Mouse (Mus musculus) liver, embryonic 14.5 days (tissue): ENCODE data around the gene Slc37a1. TPM values are rescaled to one million over a fixed set of nuclear protein-coding genes. Genes with fewer than 3 reads are reported as not detected.
"Not testable (repeated sequence)": the region's sequence is repeated elsewhere in the genome, so short reads cannot be mapped to it uniquely, and the experiment has no call there.

ENCODE experiments used
- ATAC-seq: fragments of 200-750 bp; cut with Nextera tagmentation; 2 replicates; pipeline ENCODE4 v1.8.0; 2017; ENCODE audit warnings: moderate number of reproducible peaks, mild to moderate bottlenecking, moderate library complexity; ENCODE audit not compliant: insufficient read depth
- DNase-seq, 3 experiments: peaks; one replicate each; pipeline ENCODE4 v3.0.0-alpha.2; 2012 to 2013; ENCODE audit warnings: low read depth in 3 of 3, low spot score in 3 of 3
- H3K27ac ChIP-seq: fragments of 300-500 bp; sonication (generic); 2 replicates; pipeline ENCODE4 v1.5.1; 2014; ENCODE audit warnings: moderate library complexity, mild to moderate bottlenecking, control low read depth, inconsistent platforms
- H3K27me3 ChIP-seq: fragments of 300-500 bp; sonication (generic); 2 replicates; pipeline ENCODE4 v1.6.1; 2014; ENCODE audit warnings: mild to moderate bottlenecking, low read length, moderate library complexity; ENCODE audit not compliant: control insufficient read depth, insufficient read depth
- H3K36me3 ChIP-seq: fragments of 300-500 bp; sonication (generic); replicated peaks from 2 replicates; pipeline ENCODE4 v1.6.1; 2014; ENCODE audit warnings: low read depth; ENCODE audit not compliant: control insufficient read depth, insufficient read depth
- H3K4me1 ChIP-seq, 2 experiments: fragments of 200-500 bp in 1 of 2; fragments of 300-500 bp in 1 of 2; sonication (generic) in 1 of 2; replicated peaks; 2 replicates each; pipeline ENCODE4 v1.6.1; 2012 to 2014; ENCODE audit warnings: antibody characterized with exemption in 1 of 2, inconsistent platforms in 1 of 2, low read length in 1 of 2; ENCODE audit not compliant: control insufficient read depth in 2 of 2, insufficient read depth in 2 of 2
- H3K4me2 ChIP-seq: fragments of 300-500 bp; sonication (generic); 2 replicates; pipeline ENCODE4 v1.6.1; 2014; ENCODE audit warnings: low read depth, mild to moderate bottlenecking, control low read depth, moderate library complexity
- H3K4me3 ChIP-seq, 2 experiments: fragments of 200-500 bp in 1 of 2; fragments of 300-500 bp in 1 of 2; sonication (generic) in 1 of 2; 2 replicates each; pipeline ENCODE4 v1.5.1; 2012 to 2014; ENCODE audit warnings: low read depth in 2 of 2, low read length in 2 of 2, mild to moderate bottlenecking in 2 of 2, control low read depth in 1 of 2, inconsistent platforms in 1 of 2, moderate library complexity in 1 of 2; ENCODE audit not compliant: insufficient read depth in 1 of 2
- H3K9ac ChIP-seq: fragments of 300-500 bp; sonication (generic); replicated peaks from 2 replicates; pipeline ENCODE4 v1.6.1; 2014; ENCODE audit warnings: mild to moderate bottlenecking, control low read depth, moderate library complexity
- H3K9me3 ChIP-seq: fragments of 300-500 bp; sonication (generic); 2 replicates; pipeline ENCODE4 v1.6.1; 2016; ENCODE audit warnings: low read length, mixed read lengths; ENCODE audit not compliant: control insufficient read depth
- CTCF ChIP-seq: IDR thresholded peaks from 2 replicates; pipeline ENCODE4 v1.5.1; 2016; ENCODE audit warnings: antibody characterized with exemption, low read depth, control low read depth
- EP300 ChIP-seq: IDR thresholded peaks from 2 replicates; pipeline ENCODE4 v1.6.1; 2016; ENCODE audit warnings: antibody characterized with exemption, low read depth
- WGBS: fragments of 180-500 bp; shearing (Covaris S2); extraction: QIAGEN DNeasy Blood & Tissue Kit; methylation state at CpG from one replicate; pipeline ENCODE4 v1.1.7; 2014; ENCODE audit not compliant: insufficient replicate concordance; 5-methylcytosine and 5-hydroxymethylcytosine counted together
- polyA plus RNA-seq, 2 experiments: library from polyadenylated mRNA; depleted of rRNA in 1 of 2; stranded (reverse) in 1 of 2; unstranded in 1 of 2; fragments of >200 nt; fragmentation: Nextera tagmentation in 1 of 2; extraction: Ambion mirVana in 1 of 2; gene quantifications; 2 replicates each; pipeline versions ENCODE4 v1.2.1 to v1.2.3; 2012 to 2014

Gene Slc37a1
- polyA plus RNA-seq, 2 experiments = 1.2 to 1.9 TPM

DNA sequence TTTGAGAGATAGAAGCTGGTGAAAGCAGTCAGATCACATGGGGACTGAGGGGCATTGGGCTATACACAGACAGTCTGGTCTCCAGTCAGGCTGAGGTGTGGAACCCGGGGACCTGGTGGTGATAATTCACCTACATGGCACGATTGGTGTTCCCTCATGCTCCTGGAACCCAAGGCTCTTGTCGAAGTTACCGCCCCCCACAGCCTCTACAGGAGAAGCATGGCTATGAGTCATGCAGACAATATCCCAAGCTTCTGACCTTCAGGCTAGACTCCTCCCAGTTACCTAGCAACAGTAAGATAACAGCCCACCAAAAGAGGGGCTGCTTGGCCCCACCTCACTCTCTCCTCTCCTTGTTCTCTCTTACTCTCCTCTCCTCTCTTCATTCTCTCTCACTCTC, 16.3 kb upstream of the Slc37a1 start:
- H3K9ac ChIP-seq = no peak overlapping the region
- no peak overlapping the region for H3K4me2 ChIP-seq
- H3K36me3 ChIP-seq = no peaks in the 10 kb centered on the region
- H3K4me1 ChIP-seq = no peaks in the 10 kb centered on the region
- no peaks in the 10 kb centered on the region for H3K27me3 ChIP-seq
- ATAC-seq (no peak), DNase-seq (no peak)
- no peaks in the 10 kb centered on the region for H3K9me3 ChIP-seq
- no peak overlapping the region for H3K4me3 ChIP-seq
- 44% methylated on average over 4 of the region's 4 CpGs for WGBS
- TF ChIP-seq CTCF (no peak), EP300 (no peak)
- no peak overlapping the region for H3K27ac ChIP-seq

DNA sequence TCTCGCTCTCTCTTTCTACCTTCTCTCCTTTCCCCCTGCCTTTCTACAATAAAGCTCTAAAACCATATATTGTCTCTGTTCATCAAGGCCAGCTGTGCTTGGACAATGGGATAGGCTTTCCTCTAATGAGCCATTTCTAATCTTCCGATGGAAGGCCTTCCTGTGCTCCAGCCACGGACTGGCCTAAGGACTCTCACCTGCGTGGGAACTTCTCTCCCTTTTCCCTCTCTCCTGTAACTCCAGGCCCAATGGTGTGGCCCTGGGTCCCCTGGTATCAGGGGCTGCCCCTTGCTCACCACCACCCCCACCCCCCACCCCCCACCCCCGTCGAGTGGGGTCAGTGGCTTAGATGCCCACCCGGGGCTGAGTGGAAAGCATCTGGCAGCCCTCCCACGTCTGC, 15.9 kb upstream of the Slc37a1 start:
- not testable (repeated sequence) for H3K9me3 ChIP-seq, H3K4me3 ChIP-seq, DNase-seq, H3K36me3 ChIP-seq, H3K9ac ChIP-seq, ATAC-seq, H3K4me2 ChIP-seq, H3K27ac ChIP-seq, H3K4me1 ChIP-seq, H3K27me3 ChIP-seq
- WGBS = 47% methylated on average over 8 of the region's 8 CpGs

DNA sequence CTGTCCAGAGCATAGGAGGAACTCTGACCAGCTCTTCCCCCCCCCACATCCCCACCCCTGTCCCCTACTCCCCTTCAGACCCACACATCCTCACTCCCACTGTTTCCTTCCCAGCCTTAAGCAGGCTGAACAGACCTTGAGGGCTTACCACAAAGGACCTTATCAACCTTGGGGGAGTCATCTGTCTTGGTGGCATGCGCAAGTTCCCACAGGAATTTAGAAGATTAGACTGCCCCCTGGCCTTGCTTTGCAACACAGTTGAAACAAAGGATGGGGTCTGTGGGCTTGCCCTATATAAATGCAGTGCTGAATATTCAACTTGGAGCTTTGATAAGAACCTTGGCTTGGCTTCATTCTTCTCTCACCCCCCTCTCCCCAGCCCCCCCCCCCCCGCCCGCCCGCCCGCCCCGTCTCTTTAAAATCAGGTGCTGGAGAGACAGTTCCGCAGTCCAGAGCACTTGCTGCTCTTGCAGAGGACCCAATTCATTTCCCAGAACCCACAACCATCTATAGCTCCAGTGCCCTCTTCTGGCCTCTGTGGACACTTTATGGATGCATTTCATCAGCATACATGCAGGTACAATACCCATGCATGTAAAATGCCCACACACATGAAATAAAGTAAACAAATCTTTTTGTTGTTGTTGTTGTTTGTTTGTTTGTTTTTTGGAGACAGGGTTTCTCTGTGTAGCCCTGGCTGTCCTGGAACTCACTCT, 15.3 kb upstream of the Slc37a1 start:
- H3K4me1 ChIP-seq = no peaks in the 10 kb centered on the region
- no peak overlapping the region for H3K4me3 ChIP-seq
- H3K27ac ChIP-seq = no peak overlapping the region
- ATAC-seq = no peak
- WGBS = 28% methylated on average over 7 of the region's 7 CpGs
- no peak for TF ChIP-seq EP300
- TF ChIP-seq CTCF = peak; percentile 13; the same call in 1 of the 2 replicates
- H3K36me3 ChIP-seq = no peaks in the 10 kb centered on the region
- H3K9ac ChIP-seq = no peak overlapping the region
- H3K4me2 ChIP-seq = no peak overlapping the region
- H3K27me3 ChIP-seq = no peaks in the 10 kb centered on the region
- DNase-seq = no peak
- H3K9me3 ChIP-seq = no peaks in the 10 kb centered on the region

DNA sequence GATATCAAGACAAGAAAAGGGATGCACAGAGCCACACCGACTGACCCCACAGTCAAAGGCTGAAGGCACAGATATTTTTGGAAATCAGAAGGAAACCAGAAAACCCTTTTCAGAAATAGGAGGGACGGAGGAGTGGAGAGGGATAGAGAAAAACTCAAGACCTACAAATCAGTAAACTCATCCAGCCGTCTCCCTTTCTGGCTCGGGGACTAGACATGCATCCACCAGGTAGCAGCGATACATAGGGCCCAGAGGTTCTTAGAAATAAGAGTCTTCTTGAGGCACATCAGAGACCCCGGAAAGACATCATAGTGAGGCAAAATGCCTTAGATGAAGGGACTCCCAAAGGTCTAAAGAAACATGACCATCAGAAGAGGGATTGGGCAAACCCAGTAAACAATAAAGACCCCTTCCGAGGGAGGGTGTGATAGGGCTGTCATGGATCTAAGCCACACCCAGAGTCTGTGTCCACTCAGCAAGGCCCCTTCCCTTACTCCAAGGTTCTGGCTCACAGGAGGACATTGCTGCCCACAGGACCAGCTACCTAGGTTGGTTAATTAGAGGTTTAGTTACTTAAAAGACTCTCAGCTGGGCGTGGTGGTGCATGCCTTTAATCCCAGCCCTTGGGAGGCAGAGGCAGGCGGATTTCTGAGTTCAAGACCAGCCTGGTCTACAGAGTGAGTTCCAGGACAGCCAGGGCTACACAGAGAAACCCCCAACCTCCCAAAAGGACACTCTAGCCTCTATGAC, 14.0 kb upstream of the Slc37a1 start:
- no peaks in the 10 kb centered on the region for H3K27me3 ChIP-seq
- no peak for ATAC-seq
- H3K9ac ChIP-seq = no peak overlapping the region
- H3K4me2 ChIP-seq = no peak overlapping the region
- TF ChIP-seq EP300 = no peak
- no peak for TF ChIP-seq CTCF
- WGBS = 66% methylated on average over 9 of the region's 9 CpGs
- no peaks in the 10 kb centered on the region for H3K4me1 ChIP-seq
- no peak overlapping the region for H3K4me3 ChIP-seq
- H3K27ac ChIP-seq = no peak overlapping the region
- DNase-seq = no peak
- H3K36me3 ChIP-seq = no peaks in the 10 kb centered on the region
- no peaks in the 10 kb centered on the region for H3K9me3 ChIP-seq

DNA sequence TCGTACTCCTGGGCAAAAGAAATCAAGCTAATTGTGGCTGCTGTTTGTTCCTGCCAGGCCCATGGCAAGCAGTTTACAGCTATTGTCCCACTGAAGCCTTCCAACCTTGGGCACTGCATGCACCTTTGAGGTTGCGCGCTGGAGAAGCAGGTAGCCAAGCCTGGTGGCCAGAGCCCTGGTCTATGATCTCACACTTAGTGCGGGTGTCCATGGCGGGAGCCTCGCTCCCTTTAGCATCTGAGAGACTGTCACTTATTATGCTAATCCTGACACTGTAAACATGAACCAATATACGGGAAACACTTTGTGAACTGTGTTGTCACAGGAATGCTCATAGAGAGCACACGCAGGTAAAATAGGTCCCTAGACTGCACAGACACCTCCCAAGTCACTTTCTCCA, 13.0 kb upstream of the Slc37a1 start:
- Histone ChIP-seq H3K9ac (no peak overlapping the region), H3K4me1 (no peaks in the 10 kb centered on the region), H3K36me3 (no peaks in the 10 kb centered on the region), H3K27me3 (no peaks in the 10 kb centered on the region), H3K4me3 (no peak overlapping the region), H3K9me3 (no peaks in the 10 kb centered on the region), H3K4me2 (no peak overlapping the region), H3K27ac (no peak overlapping the region)
- DNase-seq (no peak), ATAC-seq (no peak)
- WGBS = 72% methylated on average over 8 of the region's 8 CpGs
- TF ChIP-seq EP300 (no peak), CTCF (no peak)
